ENCODE assay signal across 12 mouse cellular contexts in genomic region chr2:158370173-158370550, GRCm38 (mm10). TPM values are rescaled to one million over a fixed set of nuclear protein-coding genes. Genes with fewer than 3 reads are reported as not detected.
DNase-seq lines count a peak whose midpoint lies in the region; ATAC-seq and TF ChIP-seq lines count a peak whose summit lies in the region.
"Had no signal": no experiment of that assay in that cellular context is flagged by ENCODE, and none has a peak within 500 bp of the region (broad histone marks: within the 10 kb centered on the region; RNA-seq: fewer than 3 reads in every experiment).

No protein-coding gene starts in this region.

- H3K4me3 ChIP-seq in midbrain, embryonic 10.5 days = no peak overlapping the region
- H3K4me3 ChIP-seq in midbrain, embryonic 16.5 days (ENCODE audit: low read depth, low read length) = no peak overlapping the region
- no peak overlapping the region for H3K4me3 ChIP-seq in kidney, postnatal 0 days (replicated peaks; ENCODE audit: low read depth, low read length)
- H3K4me3 ChIP-seq: limb, embryonic 15.5 days; megakaryocyte, embryonic 14.5 days had no signal

- no peak for TF ChIP-seq CTCF in kidney, postnatal 0 days (IDR thresholded peaks at IDR 0.05; ENCODE audit: low read depth)

- 5% methylated on average over 5 of the region's 5 CpGs for WGBS in midbrain, embryonic 10.5 days
- 9% methylated on average over 5 of the region's 5 CpGs for WGBS in midbrain, embryonic 16.5 days
- 20% methylated on average over 5 of the region's 5 CpGs for WGBS in kidney, postnatal 0 days

- peaks cover 9% of the 10 kb centered on the region for H3K4me1 ChIP-seq in midbrain, embryonic 10.5 days
- H3K4me1 ChIP-seq in midbrain, embryonic 16.5 days (ENCODE audit: control insufficient read depth, insufficient read depth, low read length) = peaks cover 5% of the 10 kb centered on the region
- H3K4me1 ChIP-seq in kidney, postnatal 0 days (replicated peaks; ENCODE audit: insufficient read depth, low read length) = peaks cover 2% of the 10 kb centered on the region; the same call in 1 of the 2 replicates

- H3K27ac ChIP-seq in midbrain, embryonic 10.5 days (replicated peaks) = 0 out of 2 replicates have a peak overlapping the region, but pooled peaks have one; percentile 11
- H3K27ac ChIP-seq in midbrain, embryonic 16.5 days (ENCODE audit: low read length) = no peak overlapping the region
- no peak overlapping the region for H3K27ac ChIP-seq in kidney, postnatal 0 days
- H3K27ac ChIP-seq: limb, embryonic 15.5 days had no signal

- H3K9me3 ChIP-seq in midbrain, embryonic 10.5 days (replicated peaks) = no peaks in the 10 kb centered on the region
- H3K9me3 ChIP-seq in midbrain, embryonic 16.5 days (replicated peaks; ENCODE audit: control insufficient read depth, low read length, poor library complexity, severe bottlenecking) = no peaks in the 10 kb centered on the region
- no peaks in the 10 kb centered on the region for H3K9me3 ChIP-seq in kidney, postnatal 0 days (replicated peaks; ENCODE audit: low read length)
- H3K9me3 ChIP-seq: limb, embryonic 15.5 days had no signal

- DNase-seq in adrenal gland, postnatal 36 days = peak; percentile 35 to 47
- DNase-seq in adrenal gland, postnatal 4 days (ENCODE audit: low spot score in 2 of 2) = no peak
- no peak for DNase-seq in midbrain, embryonic 10.5 days (ENCODE audit: low spot score)
- peak; percentile 63 for DNase-seq in kidney, postnatal 0 days (ENCODE audit: low spot score)
- peak; percentile 27 for DNase-seq in skeletal muscle tissue, adult 2 months (ENCODE audit: low read depth, low spot score)
- no peak for DNase-seq in B cell, adult 2 months
- no peak for DNase-seq in frontal cortex, postnatal 36 days (ENCODE audit: low spot score in 2 of 2)
- DNase-seq: gastrocnemius, postnatal 36 days; layer of hippocampus, postnatal 36 days had no signal

- no peak overlapping the region for H3K4me2 ChIP-seq in midbrain, embryonic 16.5 days (ENCODE audit: low read length)
- no peak overlapping the region for H3K4me2 ChIP-seq in kidney, postnatal 0 days (ENCODE audit: low read length)
- H3K4me2 ChIP-seq: limb, embryonic 15.5 days had no signal

- no peak for ATAC-seq in midbrain, embryonic 16.5 days
- no peak for ATAC-seq in kidney, postnatal 0 days (replicated peaks; ENCODE audit: low FRiP score, low read depth)

- peaks cover 22% of the 10 kb centered on the region for H3K27me3 ChIP-seq in midbrain, embryonic 10.5 days (ENCODE audit: low read depth, poor library complexity, severe bottlenecking)
- H3K27me3 ChIP-seq in midbrain, embryonic 16.5 days (ENCODE audit: control insufficient read depth, insufficient read depth, low read depth, low read length) = no peaks in the 10 kb centered on the region
- peaks cover under 1% of the 10 kb centered on the region for H3K27me3 ChIP-seq in kidney, postnatal 0 days (ENCODE audit: insufficient read depth, low read length)

- H3K9ac ChIP-seq in midbrain, embryonic 16.5 days (ENCODE audit: low read depth, low read length) = no peak overlapping the region
- H3K9ac ChIP-seq in kidney, postnatal 0 days (ENCODE audit: low read depth, low read length) = no peak overlapping the region
- H3K9ac ChIP-seq: limb, embryonic 15.5 days had no signal

- H3K36me3 ChIP-seq in midbrain, embryonic 10.5 days = no peaks in the 10 kb centered on the region
- H3K36me3 ChIP-seq in midbrain, embryonic 16.5 days (ENCODE audit: control insufficient read depth, insufficient read depth, low read length) = no peaks in the 10 kb centered on the region
- no peaks in the 10 kb centered on the region for H3K36me3 ChIP-seq in kidney, postnatal 0 days (ENCODE audit: insufficient read depth, low read length)
- H3K36me3 ChIP-seq: limb, embryonic 15.5 days had no signal

RNA-seq across cellular contexts. Expression of gene Snhg11, which starts 5.3 kb away (rescaled TPM):
- total RNA-seq in adrenal gland, postnatal 36 days (2021) = 1 to 10 TPM; 3.5 to 4.7 TPM
- 10 to 100 TPM in 1 of 2 experiments, 1 to 10 TPM in 1; 8.4 to 14.9 TPM for total RNA-seq in adrenal gland, postnatal 4 days (2021)
- 36.4 and 55.1 TPM in 2 replicates for polyA plus RNA-seq in midbrain, embryonic 10.5 days (2016; fragmentation: Nextera tagmentation; extraction: Ambion mirVana)
- polyA plus RNA-seq in midbrain, embryonic 16.5 days (2015; fragmentation: Nextera tagmentation; extraction: Ambion mirVana) = 636 and 732 TPM in 2 replicates
- polyA plus RNA-seq in kidney, postnatal 0 days (2015; fragmentation: Nextera tagmentation; extraction: Ambion mirVana) = 2.9 and 3.5 TPM in 2 replicates

RNA-seq across cellular contexts. Expression of gene Ralgapb, which starts 39.5 kb away (rescaled TPM):
- total RNA-seq in adrenal gland, postnatal 36 days (2021) = 10 to 100 TPM; 69.6 to 69.9 TPM
- 10 to 100 TPM; 37.3 to 48.5 TPM for total RNA-seq in adrenal gland, postnatal 4 days (2021)
- 11.0 and 11.6 TPM in 2 replicates for polyA plus RNA-seq in midbrain, embryonic 10.5 days (2016; fragmentation: Nextera tagmentation; extraction: Ambion mirVana)
- polyA plus RNA-seq in midbrain, embryonic 16.5 days (2015; fragmentation: Nextera tagmentation; extraction: Ambion mirVana) = 19.9 and 25.2 TPM in 2 replicates
- polyA plus RNA-seq in kidney, postnatal 0 days (2015; fragmentation: Nextera tagmentation; extraction: Ambion mirVana) = 13.9 and 17.6 TPM in 2 replicates

Comparison
In these comparisons a context has a peak if more than half of its experiments do, and no peak if none do; other contexts are left out.
1. DNase-seq: peak in adrenal gland, postnatal 36 days (2 of 2), kidney, postnatal 0 days (single experiment) and skeletal muscle tissue, adult 2 months (single experiment); none in adrenal gland, postnatal 4 days (0 of 2), midbrain, embryonic 10.5 days (single experiment), B cell, adult 2 months (0 of 2) and frontal cortex, postnatal 36 days (0 of 2).
2. RNA of gene Snhg11, which starts 5.3 kb away (polyA plus RNA-seq): 636 to 732 TPM in midbrain, embryonic 16.5 days; 36.4 to 55.1 TPM in midbrain, embryonic 10.5 days and 2.9 to 3.5 TPM in kidney, postnatal 0 days; every median in the first group is over 10 times any median in the second.